Mouse (Mus musculus) forebrain, postnatal 0 days (tissue): ENCODE results near the gene Tle3. TPM values are rescaled to one million over a fixed set of nuclear protein-coding genes. Genes with fewer than 3 reads are reported as not detected.

Source experiments
- ATAC-seq: fragments of 200-750 bp; cut with Nextera tagmentation; 2 replicates; pipeline ENCODE4 v1.8.0; 2017; ENCODE audit warnings: mild to moderate bottlenecking, moderate library complexity
- DNase-seq: peaks from one replicate; pipeline ENCODE4 v3.0.0-alpha.2; 2015
- H3K27ac ChIP-seq: fragments of 300-500 bp; sonication (generic); 2 replicates; pipeline ENCODE4 v1.5.1; 2014; ENCODE audit warnings: low read depth, mild to moderate bottlenecking, antibody characterized with exemption, low read length, moderate library complexity, mixed read lengths
- H3K27me3 ChIP-seq: fragments of 300-500 bp; sonication (generic); 2 replicates; pipeline ENCODE4 v1.6.1; 2014; ENCODE audit warnings: mild to moderate bottlenecking, low read length, mixed read lengths; ENCODE audit not compliant: insufficient read depth
- H3K36me3 ChIP-seq: fragments of 300-500 bp; sonication (generic); 2 replicates; pipeline ENCODE4 v1.6.1; 2014; ENCODE audit warnings: mild to moderate bottlenecking, moderate library complexity; ENCODE audit not compliant: insufficient read depth
- H3K4me1 ChIP-seq: fragments of 300-500 bp; sonication (generic); 2 replicates; pipeline ENCODE4 v1.6.1; 2014; ENCODE audit warnings: antibody characterized with exemption; ENCODE audit not compliant: insufficient read depth
- H3K4me2 ChIP-seq: fragments of 300-500 bp; sonication (generic); 2 replicates; pipeline ENCODE4 v1.6.1; 2014; ENCODE audit warnings: low read depth, mild to moderate bottlenecking, moderate library complexity
- H3K4me3 ChIP-seq: fragments of 300-500 bp; sonication (generic); 2 replicates; pipeline ENCODE4 v1.5.1; 2014; ENCODE audit warnings: low read depth, low read length, mixed read lengths
- H3K9ac ChIP-seq: fragments of 300-500 bp; sonication (generic); 2 replicates; pipeline ENCODE4 v1.6.1; 2014; ENCODE audit warnings: mild to moderate bottlenecking
- H3K9me3 ChIP-seq: fragments of 300-500 bp; sonication (generic); 2 replicates; pipeline ENCODE4 v1.6.1; 2016; ENCODE audit warnings: low read length
- CTCF ChIP-seq: sonication (generic); IDR thresholded peaks from 2 replicates; pipeline ENCODE4 v1.5.1; 2016; ENCODE audit warnings: antibody characterized with exemption, control low read depth, low read depth
- WGBS: fragments of 180-500 bp; shearing (Covaris S2); extraction: QIAGEN DNeasy Blood & Tissue Kit; methylation state at CpG from one replicate; pipeline ENCODE4 v1.1.7; 2014; 5-methylcytosine and 5-hydroxymethylcytosine counted together
- polyA plus RNA-seq: library from polyadenylated mRNA; unstranded; fragments of >200 nt; fragmentation: Nextera tagmentation; extraction: Ambion mirVana; gene quantifications from 2 replicates; pipeline ENCODE4 v1.2.1, GENCODE M21; 2015
- total RNA-seq: library from RNA; depleted of rRNA; stranded (reverse); fragments of >200 nt; gene quantifications from 2 replicates; pipeline ENCODE4 v1.2.3, GENCODE M21; 2014

Tle3 gene
- total and polyA plus RNA-seq, 2 experiments from 2014 or later: 16.3 to 66.3 TPM

DNA sequence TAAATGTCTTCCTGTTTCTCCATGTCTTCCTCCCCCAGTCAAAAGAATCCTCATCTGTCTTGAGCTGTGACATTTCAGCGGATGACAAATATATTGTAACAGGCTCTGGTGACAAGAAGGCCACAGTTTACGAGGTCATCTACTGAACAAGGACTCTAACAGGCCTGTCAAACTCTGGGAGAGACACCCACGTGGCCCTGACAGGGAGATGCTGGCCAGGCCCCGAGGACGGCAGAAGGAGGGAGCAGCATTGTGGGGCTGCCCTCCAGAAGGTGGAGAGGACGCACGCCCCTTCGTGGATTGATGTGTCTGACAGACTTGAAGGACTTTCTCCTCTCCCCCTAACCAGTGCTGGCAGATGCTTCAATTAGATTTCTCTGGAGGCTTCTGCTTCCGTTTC is 44.4 kb downstream of the Tle3 start:
- DNase-seq (no peak), ATAC-seq (no peak)
- no peaks in the 10 kb centered on the region for H3K9me3 ChIP-seq
- H3K36me3 ChIP-seq: peaks cover 61% of the 10 kb centered on the region
- no peak overlapping the region for H3K9ac ChIP-seq
- WGBS: 71% methylated on average over 9 of the region's 9 CpGs
- H3K4me3 ChIP-seq: no peak overlapping the region
- no peak overlapping the region for H3K4me2 ChIP-seq
- H3K4me1 ChIP-seq: no peaks in the 10 kb centered on the region
- TF ChIP-seq CTCF: no peak
- no peaks in the 10 kb centered on the region for H3K27me3 ChIP-seq
- H3K27ac ChIP-seq: no peak overlapping the region

DNA sequence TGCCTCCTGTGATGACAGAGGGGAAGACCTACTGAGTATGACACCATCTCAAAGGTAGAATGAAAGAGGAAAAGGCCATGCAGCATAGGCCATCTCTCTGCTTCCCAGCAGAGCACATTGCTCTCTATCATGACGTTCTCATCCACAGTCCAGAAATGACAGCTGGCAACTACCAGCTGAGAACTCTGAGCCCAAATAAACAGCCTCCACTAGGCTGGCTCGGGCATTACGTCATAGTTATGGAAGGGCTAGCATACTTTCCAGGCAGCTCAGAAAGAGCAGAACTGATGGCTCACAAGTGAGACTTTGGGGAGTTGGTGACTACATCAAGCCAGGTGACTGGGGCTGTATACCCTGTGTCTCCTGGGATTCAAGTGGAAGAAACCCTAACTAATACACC is 49.5 kb downstream of the Tle3 start:
- no peak overlapping the region for H3K4me2 ChIP-seq
- ATAC-seq: no peak
- no peak overlapping the region for H3K27ac ChIP-seq
- no peaks in the 10 kb centered on the region for H3K9me3 ChIP-seq
- H3K27me3 ChIP-seq: no peaks in the 10 kb centered on the region
- WGBS: 87% methylated on average over 3 of the region's 3 CpGs
- no peak for TF ChIP-seq CTCF
- DNase-seq: no peak
- peaks cover 12% of the 10 kb centered on the region for H3K36me3 ChIP-seq
- H3K9ac ChIP-seq: no peak overlapping the region
- no peaks in the 10 kb centered on the region for H3K4me1 ChIP-seq
- H3K4me3 ChIP-seq: no peak overlapping the region

DNA sequence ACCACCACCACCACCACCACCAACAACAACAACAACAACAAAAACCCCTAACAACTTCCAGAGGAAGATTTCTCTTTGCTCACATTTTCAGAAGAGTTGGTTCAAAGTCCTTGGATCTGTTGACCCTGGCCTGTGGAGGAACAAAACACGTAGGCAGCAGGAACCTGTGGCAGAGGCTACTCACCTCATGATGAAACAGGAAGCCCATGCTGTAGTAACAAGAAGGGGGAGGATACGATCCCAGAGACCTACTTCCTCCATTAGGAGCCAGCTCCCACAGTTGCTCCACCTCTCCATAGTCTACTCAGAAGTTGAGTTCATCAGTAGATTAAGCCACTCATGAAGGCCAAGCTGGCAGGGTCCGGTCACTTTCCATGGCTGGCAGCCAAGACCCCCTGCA is 52.1 kb downstream of the Tle3 start:
- Histone ChIP-seq H3K36me3 (no peaks in the 10 kb centered on the region), H3K4me2 (no peak overlapping the region), H3K4me3 (no peak overlapping the region), H3K9me3 (no peaks in the 10 kb centered on the region), H3K27ac (no peak overlapping the region), H3K4me1 (no peaks in the 10 kb centered on the region), H3K9ac (no peak overlapping the region), H3K27me3 (no peaks in the 10 kb centered on the region)
- ATAC-seq (no peak), DNase-seq (no peak)
- TF ChIP-seq CTCF: no peak
- 92% methylated on average over 3 of the region's 3 CpGs for WGBS

DNA sequence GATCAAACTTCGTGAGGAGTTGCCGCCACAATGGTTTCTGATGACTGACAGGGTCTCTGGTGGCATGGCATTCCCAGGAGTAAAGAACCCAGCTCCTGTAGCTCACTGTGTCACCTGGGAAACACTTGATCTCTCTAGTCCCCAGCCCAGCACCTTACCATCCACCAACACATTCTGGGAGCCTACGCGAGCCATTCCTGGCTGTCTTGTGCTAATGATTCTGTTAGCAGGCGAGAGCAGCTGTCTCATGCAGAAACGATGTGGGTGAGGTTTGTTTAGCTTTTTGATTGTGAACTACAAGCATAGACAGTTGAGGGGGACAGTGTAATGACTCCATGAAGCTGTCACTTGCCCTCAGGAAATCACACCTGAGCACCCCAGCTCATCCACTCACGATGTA is 54.3 kb downstream of the Tle3 start:
- Histone ChIP-seq H3K27me3 (no peaks in the 10 kb centered on the region; the same call in 1 of the 2 replicates), H3K36me3 (no peaks in the 10 kb centered on the region), H3K27ac (no peak overlapping the region), H3K4me2 (no peak overlapping the region), H3K4me3 (no peak overlapping the region), H3K4me1 (no peaks in the 10 kb centered on the region), H3K9ac (no peak overlapping the region), H3K9me3 (no peaks in the 10 kb centered on the region)
- WGBS: 64% methylated on average over 7 of the region's 7 CpGs
- no peak for TF ChIP-seq CTCF
- DNase-seq (no peak), ATAC-seq (no peak)

DNA sequence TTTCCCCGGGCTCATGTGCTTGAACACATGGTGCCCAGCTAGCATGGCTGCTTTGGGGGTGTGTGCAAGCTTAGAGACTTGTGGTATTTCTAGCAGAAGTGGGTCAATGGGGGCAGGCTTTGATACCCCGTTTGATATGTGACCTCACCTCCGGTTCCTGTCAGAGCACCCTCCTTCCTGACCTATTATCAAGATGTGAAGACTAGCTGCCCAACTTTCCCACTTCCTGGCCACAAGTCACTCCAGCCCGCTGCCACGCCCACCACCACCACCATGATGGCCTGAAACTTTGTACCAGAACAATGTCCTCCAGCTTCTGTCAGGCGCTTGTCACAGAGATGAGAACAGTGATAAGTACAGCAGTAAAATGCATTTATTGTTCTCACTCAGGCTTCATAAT is 54.9 kb downstream of the Tle3 start:
- Histone ChIP-seq H3K4me1 (no peaks in the 10 kb centered on the region), H3K27ac (no peak overlapping the region), H3K9me3 (no peaks in the 10 kb centered on the region), H3K4me2 (no peak overlapping the region), H3K4me3 (no peak overlapping the region), H3K36me3 (no peaks in the 10 kb centered on the region), H3K27me3 (no peaks in the 10 kb centered on the region; the same call in 1 of the 2 replicates), H3K9ac (no peak overlapping the region)
- DNase-seq: no peak
- no peak for ATAC-seq
- TF ChIP-seq CTCF: no peak
- 90% methylated on average over 6 of the region's 6 CpGs for WGBS

DNA sequence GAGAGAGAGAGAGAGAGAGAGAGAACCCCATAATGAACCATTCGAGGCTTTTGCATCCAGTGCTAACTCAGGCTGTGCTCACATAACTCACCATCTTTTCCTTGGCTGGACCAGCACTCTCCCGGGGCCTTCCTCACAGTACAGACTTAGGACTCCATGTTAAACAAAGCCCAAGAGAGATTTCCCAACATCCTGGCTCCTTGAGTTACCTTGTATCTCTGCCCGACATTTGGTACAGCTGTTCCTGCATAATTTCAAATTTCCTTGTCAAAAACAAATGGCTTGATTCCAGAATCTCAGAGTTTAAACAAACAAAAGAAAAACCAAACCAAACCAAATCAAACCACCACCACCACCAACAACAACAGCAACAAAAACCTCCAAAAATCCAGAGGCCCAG is 55.7 kb downstream of the Tle3 start:
- H3K9me3 ChIP-seq: no peaks in the 10 kb centered on the region
- TF ChIP-seq CTCF: no peak
- no peak overlapping the region for H3K27ac ChIP-seq
- no peak overlapping the region for H3K4me3 ChIP-seq
- H3K36me3 ChIP-seq: no peaks in the 10 kb centered on the region
- ATAC-seq (no peak), DNase-seq (no peak)
- H3K4me1 ChIP-seq: no peaks in the 10 kb centered on the region
- WGBS: 64% methylated on average over 3 of the region's 3 CpGs
- no peak overlapping the region for H3K9ac ChIP-seq
- H3K4me2 ChIP-seq: no peak overlapping the region
- no peaks in the 10 kb centered on the region; the same call in 1 of the 2 replicates for H3K27me3 ChIP-seq

DNA sequence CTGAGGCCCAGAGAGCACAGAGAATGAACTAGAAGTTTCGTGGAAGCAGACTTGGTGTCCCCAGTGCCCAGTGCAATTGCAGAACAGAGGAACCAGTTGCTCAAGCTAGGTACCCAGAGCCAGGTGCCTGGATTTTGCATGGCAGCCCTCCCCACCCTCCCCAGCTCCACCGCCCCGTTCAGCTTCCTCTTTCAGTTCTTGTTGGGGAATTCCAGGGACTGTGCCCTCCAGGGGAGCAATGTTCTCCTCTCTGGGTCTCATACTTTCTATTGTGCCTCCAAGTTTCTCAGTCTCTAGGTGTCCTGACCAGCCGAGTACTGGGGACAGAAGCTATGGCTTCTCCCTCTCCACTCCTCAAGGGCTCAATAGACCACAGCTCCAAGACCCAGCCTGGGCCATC is 59.7 kb downstream of the Tle3 start:
- Histone ChIP-seq H3K9me3 (no peaks in the 10 kb centered on the region), H3K36me3 (no peaks in the 10 kb centered on the region), H3K27ac (no peak overlapping the region), H3K4me1 (0 out of 2 replicates have a peak, but pooled peaks cover 5% of the 10 kb centered on the region), H3K27me3 (no peaks in the 10 kb centered on the region; the same call in 1 of the 2 replicates), H3K4me2 (no peak overlapping the region), H3K4me3 (no peak overlapping the region), H3K9ac (no peak overlapping the region)
- no peak for TF ChIP-seq CTCF
- WGBS: 95% methylated on average over 4 of the region's 4 CpGs
- DNase-seq (no peak), ATAC-seq (no peak)

DNA sequence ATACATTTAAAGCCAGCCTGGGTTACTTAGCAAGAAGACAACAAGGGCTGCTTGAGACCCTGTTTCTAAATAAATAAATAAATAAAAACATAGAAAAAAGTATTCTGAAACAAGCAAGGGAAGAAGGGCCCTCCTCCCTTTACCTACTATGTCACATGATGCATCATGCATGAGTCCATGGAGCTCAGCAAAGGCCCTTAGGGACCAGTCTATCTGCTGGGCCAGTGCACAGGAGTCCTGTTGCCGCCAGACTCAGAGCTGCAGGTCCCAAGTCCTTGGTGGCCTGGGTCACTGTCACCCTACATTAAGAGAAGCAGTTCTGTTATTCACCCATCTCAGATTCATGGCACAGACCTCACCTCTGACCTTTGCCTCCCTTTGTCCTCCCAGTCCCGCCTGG is 61.0 kb downstream of the Tle3 start:
- DNase-seq (no peak), ATAC-seq (no peak)
- Histone ChIP-seq H3K4me2 (no peak overlapping the region), H3K9ac (no peak overlapping the region), H3K9me3 (no peaks in the 10 kb centered on the region), H3K4me1 (0 out of 2 replicates have a peak, but pooled peaks cover 5% of the 10 kb centered on the region), H3K4me3 (no peak overlapping the region), H3K27me3 (no peaks in the 10 kb centered on the region; the same call in 1 of the 2 replicates), H3K36me3 (no peaks in the 10 kb centered on the region), H3K27ac (no peak overlapping the region)
- 90% methylated on average over 2 of the region's 2 CpGs for WGBS
- TF ChIP-seq CTCF: no peak
